Mouse (Mus musculus): ENCODE measurements around the gene Amigo3.

The Amigo3 gene

DNA sequence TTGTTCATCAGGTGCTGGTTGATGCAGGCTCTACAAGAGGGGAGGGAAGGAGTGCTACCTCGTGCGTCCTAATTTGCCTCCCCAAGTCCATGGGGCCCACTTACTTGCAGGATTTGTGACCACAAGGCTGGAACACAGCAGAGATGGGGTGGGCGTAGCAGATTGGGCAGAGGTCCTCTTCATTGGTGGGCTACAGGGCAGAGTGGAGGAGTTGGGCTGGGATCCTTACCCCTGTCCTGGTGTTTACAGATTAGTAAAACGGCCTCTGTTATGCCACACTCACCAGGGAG, 1.1 kb upstream of the Amigo3 start:
- DNase-seq (ENCODE audit: inconsistent age in 2 of 2, low spot score in 1 of 2) = no peak

DNA sequence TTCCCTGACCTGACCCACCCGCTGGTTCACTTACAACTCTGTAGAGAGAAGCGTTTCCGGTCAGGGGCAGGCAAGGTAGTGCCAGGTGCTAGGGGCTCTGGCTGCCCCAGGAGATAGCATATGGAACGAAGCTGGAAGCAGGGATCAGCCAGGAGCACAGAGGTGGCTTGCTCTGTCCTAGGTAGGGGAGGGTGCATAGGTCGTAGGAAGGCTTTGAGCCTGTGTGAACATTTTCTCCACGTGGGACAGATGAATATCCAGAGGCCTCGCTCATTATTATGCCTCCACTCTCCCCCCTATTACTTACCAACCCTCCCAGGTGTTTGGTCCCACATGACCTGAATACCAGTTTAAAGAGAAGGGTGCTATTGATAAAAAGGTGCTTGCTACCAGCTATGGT, 548 bp upstream of the Amigo3 start:
- DNase-seq (ENCODE audit: inconsistent age in 2 of 2, low spot score in 1 of 2) = no peak

DNA sequence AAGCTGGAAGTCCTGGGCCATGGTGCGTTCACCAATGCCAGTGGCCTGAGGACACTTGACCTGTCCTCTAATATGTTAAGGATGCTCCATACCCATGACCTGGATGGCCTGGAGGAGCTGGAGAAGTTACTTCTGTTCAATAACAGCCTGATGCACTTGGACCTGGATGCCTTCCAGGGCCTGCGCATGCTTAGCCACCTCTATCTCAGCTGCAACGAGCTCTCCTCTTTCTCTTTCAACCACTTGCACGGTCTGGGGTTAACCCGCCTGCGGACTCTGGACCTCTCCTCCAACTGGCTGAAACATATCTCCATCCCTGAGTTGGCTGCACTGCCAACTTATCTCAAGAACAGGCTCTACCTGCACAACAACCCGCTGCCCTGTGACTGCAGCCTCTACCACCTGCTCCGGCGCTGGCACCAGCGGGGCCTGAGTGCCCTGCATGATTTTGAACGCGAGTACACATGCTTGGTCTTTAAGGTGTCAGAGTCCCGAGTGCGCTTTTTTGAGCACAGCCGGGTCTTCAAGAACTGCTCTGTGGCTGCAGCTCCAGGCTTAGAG, 786 bp downstream of the Amigo3 start:
- DNase-seq (ENCODE audit: inconsistent age in 2 of 2, low spot score in 1 of 2) = peak in 1 of 2 experiments; percentile 37

DNA sequence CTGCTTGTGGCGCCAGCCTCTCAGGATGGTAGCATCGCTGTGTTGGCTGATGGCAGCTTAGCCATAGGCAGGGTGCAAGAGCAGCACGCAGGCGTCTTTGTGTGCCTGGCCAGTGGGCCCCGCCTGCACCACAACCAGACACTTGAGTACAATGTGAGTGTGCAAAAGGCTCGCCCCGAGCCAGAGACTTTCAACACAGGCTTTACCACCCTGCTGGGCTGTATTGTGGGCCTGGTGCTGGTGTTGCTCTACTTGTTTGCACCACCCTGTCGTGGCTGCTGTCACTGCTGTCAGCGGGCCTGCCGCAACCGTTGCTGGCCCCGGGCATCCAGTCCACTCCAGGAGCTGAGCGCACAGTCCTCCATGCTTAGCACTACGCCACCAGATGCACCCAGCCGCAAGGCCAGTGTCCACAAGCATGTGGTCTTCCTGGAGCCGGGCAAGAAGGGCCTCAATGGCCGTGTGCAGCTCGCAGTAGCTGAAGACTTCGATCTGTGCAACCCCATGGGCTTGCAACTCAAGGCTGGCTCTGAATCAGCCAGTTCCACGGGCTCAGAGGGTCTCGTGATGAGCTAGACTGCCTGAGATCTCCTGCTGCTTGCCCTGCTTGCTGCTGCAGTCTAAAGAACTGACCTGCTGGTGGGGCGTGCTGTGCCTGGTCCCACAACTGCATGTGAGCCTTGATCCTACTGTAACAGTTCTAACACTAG, 1.5 kb downstream of the Amigo3 start:
- peak in 1 of 2 experiments; percentile 26 for DNase-seq (ENCODE audit: inconsistent age in 2 of 2, low spot score in 1 of 2)

DNA sequence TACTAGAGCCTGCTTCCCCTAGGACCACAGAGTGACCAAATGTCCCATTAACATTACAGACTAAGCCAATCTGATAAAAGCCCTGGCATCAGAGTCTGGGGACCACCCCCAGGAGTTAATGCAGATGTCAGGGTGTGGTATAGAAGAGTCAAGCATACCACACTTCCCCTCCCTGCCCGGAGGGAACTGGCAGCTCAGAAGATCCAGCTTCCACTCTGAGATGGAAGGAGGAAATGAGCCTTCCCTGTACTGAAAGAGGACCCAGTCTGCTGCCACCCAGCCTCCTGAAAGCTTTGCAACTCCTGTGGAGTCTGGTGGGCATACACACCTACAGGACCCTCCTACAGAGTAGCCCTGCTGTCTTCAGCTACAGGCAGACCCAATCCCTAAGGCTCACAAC, 2.1 kb downstream of the Amigo3 start:
- peak in 1 of 2 experiments; percentile 44 for DNase-seq (ENCODE audit: inconsistent age in 2 of 2, low spot score in 1 of 2)

DNA sequence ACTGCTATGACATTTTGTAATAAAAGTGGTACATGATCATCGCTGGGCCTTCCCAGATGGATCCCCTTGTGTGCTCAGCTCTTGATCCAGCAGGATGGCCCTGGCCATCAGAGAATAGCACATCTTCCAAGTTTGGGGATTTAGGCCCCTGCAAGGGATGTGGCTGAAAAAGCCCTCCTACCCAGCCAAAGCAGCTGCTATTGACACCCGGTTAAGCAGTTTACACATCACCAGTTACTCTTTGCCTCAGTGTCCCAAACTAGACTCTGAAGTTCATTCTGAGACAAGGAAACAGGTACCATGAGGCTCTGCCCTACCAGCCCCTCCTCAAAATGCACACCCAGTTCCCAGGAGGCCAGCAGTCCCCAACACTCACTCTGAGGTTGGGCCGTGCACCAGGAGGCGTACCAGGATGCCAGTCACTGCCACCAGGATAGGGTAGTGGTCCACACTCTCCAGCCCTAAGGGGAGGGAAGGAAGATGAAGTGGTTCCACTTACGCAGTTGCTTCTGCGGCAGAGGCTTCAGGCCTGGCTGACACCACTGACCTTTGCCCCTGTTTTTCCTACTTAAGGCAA, 2.8 kb downstream of the Amigo3 start:
- DNase-seq (ENCODE audit: inconsistent age in 2 of 2, low spot score in 1 of 2) = peak in 1 of 2 experiments; percentile 29

DNA sequence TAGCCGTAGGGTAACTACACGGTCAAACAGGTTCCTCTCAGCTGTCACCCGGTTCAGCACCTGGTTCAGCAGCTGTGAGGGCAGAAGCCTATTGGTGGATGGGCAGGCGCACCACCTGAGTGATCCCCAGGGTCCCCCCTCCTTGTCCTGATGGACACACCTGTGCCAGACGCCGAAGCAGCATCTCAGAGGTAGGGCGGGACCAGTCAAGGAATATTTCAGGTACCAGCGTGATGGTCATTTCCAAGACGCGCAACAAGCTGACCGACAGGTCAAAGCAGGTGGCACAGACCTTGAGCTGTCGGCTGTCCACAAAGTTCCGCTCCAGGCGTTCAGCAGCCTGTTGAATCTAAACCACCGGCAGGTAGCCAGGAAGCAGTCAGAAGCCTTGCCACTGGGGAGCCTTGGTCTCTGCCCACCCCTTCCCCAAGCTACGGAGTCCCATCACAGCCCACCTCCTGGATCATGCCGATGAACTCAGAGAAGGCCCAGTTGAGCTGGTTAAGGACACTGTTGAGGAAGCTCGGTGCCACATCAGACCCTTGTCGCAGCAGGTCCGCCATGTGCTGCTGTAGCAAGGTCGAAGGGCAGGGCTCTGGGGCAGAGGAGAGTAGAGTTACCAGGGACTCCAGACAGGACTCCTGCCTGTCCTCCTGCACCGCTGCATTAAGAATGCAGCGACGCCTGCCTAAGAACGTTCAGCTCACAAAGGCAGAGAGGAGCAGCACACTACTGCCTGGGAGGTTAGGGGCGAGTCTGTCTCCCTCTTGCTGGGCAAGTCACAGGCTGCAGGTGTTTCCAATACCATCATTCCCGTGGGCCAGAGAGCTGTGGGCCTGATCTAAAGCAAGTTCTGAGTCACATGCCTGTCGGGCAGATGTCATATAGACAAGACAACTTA, 3.7 kb downstream of the Amigo3 start:
- no peak for DNase-seq (ENCODE audit: inconsistent age in 2 of 2, low spot score in 1 of 2)

DNA sequence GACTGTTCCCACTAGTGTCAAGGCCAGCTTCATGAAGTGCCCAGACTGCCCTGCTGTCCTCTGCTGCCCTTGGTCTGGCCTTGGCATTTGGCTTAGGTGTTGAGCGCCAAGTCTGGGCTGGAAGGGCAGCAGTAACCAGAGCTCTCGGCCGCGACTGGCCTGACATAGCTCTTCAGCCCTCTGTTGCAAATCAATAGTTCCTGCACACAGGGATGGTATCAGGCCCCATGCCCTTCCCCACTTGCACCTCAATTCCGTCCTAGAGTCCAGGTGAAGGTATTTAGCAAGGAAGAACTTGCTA, 4.3 kb downstream of the Amigo3 start:
- peak; percentile 85 to 91 for DNase-seq (ENCODE audit: inconsistent age in 2 of 2, low spot score in 1 of 2)

DNA sequence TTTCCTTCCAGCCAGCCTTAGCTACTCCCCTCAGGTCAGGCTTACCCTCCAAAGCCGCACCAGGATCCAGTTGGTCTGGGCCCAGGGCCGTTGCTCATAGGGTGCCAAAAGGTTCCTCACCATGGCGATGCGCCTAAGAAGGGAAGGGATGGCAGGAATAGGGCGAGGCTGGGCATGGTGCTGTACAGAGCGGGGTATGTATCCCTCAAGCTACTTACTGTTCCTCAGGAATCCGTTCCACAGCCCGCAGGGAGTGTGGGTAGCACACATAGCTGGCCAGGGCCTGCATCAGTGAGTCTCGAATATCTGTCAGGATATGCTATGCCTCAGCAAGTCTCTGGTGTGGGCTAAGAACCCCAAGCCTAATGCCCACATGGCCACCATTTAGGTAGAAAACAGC, 5.3 kb downstream of the Amigo3 start:
- no peak for DNase-seq (ENCODE audit: inconsistent age in 2 of 2, low spot score in 1 of 2)

DNA sequence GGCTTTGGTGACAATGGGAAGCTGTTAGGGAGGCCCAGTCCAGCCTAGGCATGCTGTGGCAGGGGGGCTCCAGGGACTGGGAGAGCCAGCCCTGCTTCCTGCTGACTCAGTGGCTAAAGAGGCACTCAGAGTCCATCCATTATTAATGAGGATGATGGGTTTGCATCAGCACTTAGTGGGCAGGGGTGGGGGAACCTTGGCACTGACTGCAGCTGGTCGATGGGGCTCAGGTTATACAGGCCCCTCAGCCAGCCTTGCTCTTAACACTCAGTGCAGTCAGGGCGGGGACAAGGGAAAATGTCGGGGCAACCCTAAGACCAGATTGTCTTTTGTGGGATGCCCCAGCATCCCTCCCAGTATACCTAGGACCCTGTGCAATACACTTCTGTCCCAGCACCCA, 9.2 kb downstream of the Amigo3 start:
- peak in 1 of 2 experiments; percentile 9 for DNase-seq (ENCODE audit: inconsistent age in 2 of 2, low spot score in 1 of 2)

DNA sequence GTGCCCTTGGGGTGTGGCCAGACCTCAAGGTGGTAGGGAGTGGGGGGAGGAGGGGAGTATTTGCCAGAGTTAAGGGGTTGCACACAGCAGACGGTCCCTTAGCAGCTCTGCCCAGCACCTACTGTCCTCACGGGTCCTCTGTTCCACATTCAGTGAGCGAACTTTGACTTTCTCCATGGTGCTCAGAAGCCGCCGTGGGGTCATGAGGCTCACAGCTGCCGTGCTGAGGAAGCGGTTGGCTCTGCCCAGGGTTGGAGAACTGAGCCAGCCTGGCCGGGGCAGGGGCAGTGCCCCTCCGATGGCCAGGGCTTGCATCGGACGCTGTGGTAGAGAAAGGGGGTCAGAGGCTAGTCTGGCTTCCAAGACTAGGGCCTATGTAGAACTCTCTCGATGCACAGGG, 10.4 kb downstream of the Amigo3 start:
- DNase-seq (ENCODE audit: inconsistent age in 2 of 2, low spot score in 1 of 2) = no peak

DNA sequence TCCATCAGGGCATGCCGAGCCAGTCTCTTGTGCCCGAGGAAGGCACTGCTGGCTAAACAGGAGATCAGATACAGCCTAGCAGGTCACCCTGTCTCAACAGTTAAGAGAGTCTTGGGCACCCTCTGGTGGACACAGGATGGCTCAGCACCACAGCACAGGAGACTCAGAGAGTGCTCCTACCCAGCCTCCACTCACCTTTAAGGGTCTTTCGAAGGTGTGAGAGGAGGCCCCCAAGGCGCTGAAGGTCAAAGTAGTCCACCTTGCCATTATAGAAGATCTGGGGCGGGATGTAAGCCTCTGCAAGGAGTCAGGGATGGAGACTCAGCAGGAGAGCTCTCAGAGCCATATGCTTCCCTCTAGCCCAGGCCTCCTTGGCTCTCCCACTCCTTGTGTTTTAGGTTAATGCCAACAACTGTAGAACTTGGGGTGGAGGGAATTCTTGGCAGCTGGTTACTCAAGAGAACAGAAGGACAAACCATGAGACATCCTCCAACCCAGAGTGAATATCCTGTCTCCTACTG, 12.6 kb downstream of the Amigo3 start:
- peak; percentile 75 to 90 for DNase-seq (ENCODE audit: inconsistent age in 2 of 2, low spot score in 1 of 2)

DNA sequence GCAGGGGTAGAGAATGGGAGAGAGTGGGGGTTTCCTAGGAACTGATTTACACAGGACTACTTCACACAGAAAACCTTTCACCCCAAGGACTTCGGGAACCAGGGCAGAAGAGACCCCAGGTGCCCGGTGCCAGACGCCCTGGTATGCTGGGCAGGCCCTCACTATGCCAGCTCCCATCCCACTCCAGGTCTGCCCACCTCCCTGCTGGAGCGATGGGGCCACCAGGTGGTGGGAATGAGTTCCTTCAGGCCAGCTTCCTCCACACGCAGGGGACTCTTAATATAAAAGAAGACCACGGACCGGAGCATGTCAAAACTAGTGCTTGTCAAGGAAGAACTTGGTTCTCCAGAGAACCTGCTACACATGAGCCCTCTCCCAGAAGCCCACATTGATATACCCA, 14.2 kb downstream of the Amigo3 start:
- DNase-seq (ENCODE audit: inconsistent age in 2 of 2, low spot score in 1 of 2) = no peak

DNA sequence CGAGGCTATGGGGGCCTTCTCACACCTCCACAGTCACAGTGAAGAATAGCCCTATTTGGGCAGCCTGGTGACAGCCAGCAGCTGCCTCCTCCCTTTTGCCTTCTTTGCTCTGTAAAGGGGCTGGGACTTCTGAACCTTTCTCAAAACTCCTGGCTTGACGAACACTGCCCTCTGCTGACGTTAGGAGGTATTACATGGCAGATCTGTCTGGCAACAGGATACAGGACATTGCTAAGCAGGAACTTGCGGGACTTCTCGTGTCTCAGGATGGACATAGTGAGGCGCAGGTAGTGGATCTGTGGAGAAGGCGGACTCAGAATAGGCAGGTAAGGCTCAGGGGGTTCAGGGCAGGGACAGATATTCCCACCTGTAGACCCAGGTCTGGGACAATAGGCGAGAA, 14.9 kb downstream of the Amigo3 start:
- DNase-seq (ENCODE audit: inconsistent age in 2 of 2, low spot score in 1 of 2) = peak; percentile 82 to 94

DNA sequence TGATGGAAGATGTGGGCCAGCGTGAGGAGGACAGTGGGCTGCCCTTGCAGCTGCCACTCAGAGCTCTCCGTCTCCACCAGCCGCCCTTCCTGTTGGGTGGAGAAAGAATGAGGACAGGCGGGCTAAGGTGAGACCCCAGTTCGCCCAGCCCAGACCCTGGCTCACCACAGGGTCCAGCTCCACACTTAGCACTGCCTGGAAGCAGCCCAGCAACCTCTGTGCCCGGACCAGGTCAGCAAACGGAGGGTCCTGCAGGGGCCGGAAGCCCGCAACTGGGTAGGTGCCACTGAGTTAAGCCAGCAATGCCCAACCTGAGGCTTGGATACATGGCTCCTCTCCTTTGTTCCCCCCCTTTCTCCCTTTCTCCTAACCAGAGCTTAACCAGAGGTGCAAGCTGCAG, 16.0 kb downstream of the Amigo3 start:
- no peak for DNase-seq (ENCODE audit: inconsistent age in 2 of 2, low spot score in 1 of 2)

DNA sequence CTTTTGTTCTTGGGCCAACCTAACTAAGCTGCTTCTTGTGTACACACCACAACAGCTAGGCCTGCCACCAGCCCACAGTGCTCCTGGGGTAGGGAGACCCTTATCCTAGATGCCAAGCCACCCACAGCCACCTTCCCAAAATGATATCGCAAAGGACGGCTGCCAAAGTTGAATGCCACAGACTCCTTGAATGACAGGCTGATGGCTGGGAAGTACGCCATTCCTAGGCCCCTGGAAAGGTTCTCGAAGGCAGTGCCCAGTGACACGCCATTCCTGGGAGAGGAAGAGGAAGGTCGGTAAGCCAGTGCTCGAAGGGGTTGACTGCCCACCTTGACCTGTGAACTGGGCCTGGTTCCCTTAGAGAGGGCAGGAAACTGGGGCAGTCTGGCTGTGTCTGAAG, 16.6 kb downstream of the Amigo3 start:
- no peak for DNase-seq (ENCODE audit: inconsistent age in 2 of 2, low spot score in 1 of 2)

DNA sequence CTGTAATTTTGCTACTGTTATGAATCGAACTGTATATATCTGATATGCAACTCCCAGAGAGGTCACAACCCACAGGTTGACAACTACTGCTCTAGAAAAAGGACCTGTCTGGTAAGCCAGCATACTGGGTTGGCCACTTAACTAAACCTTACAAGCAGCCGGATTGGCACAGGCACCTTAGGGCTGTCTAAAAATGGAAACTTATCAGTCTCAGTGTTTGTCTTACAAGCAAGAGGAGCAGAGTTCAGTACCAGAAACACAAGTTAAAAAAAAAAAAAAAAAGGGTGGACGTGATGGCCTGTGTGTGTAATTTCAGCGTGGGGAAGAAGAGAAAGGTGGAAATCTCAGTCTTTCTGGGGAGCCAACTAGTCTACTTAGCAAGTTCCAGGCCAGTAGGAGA, 18.8 kb downstream of the Amigo3 start:
- DNase-seq (ENCODE audit: inconsistent age in 2 of 2, low spot score in 1 of 2) = no peak

DNA sequence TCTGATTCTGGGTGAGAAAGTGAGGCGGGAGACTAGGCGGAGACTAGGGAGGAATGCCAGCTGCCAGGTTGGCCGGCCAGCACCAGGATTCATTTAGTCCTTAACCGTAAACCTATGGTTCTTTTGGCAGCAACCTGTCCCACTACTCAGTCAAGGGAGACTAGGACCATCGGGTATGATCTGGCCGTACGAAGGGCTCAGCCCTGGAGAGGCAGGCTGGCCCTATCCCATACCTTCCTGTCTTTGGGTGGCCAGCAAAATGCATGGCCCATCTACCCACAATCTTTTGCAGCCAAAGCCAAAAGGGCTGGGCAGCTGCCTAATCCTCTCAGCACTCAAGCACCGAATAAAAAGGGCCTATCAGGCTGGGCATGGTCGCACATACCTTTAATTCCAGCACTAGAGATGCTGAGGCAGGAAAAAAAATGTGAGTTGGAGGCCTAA, 19.5 kb downstream of the Amigo3 start:
- no peak for DNase-seq (ENCODE audit: inconsistent age in 2 of 2, low spot score in 1 of 2)

DNA sequence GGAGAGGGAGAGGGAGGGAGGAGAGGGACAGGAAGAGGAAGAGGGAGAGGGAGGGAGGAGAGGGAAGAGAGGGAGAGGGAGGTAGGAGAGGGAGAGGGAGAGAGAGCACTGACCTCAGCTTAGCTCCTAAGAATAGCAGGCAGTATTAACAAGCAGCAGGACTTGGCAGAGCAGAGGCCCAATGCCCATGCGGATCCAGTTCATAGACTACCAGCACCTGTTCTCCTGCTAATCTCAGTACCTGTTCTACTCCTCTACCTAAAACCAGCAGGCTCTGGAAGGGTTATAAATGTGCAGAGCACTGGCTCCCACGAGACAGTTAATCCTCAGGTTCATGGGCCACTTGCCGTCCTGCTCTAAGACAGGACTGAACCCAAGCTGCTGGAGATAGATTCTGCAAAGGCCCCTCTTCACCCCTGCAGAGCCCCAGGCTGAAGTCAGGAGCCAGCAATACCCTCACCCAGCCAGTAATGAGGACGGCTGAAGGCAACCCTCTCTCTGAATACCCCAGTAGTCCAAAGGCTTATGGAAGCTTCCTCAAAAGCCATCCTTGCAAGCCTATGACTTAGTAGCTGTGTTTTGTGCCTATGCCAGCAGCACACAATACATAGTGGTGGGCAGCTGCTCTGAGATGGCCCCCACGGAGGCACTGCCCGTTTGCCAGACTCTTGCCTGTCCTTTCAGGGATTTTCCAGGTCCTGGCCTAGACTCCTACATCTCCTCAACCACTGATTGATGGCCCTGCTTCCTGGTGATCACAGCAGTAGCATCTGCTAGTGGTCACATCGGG, 20.4 kb downstream of the Amigo3 start:
- no peak for DNase-seq (ENCODE audit: inconsistent age in 2 of 2, low spot score in 1 of 2)

DNA sequence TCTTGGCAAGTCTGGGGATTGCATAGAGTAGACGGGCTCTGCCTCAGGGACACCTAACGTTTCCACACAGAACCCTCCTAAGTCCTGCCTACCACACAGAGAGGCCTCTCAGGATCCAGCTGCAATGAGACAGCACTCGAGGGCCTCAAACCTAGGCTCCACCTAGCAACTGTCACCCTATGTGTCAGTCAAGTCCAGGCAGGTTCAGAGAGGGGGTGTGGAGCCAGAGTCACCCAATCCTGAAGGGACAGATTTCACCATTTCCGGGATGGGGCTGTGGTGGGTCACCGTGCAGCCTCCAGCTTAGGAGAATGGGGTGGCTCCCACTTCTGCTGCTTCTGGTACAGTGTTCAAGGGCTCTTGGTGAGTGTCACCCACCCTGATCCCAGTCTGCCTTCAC, 27.2 kb downstream of the Amigo3 start, which contains the start of gene Mst1:
Mst1 (plus strand) TSS at position 269 of the 400 bp plus-strand sequence.
- no peak for DNase-seq (ENCODE audit: inconsistent age in 2 of 2, low spot score in 1 of 2)

DNA sequence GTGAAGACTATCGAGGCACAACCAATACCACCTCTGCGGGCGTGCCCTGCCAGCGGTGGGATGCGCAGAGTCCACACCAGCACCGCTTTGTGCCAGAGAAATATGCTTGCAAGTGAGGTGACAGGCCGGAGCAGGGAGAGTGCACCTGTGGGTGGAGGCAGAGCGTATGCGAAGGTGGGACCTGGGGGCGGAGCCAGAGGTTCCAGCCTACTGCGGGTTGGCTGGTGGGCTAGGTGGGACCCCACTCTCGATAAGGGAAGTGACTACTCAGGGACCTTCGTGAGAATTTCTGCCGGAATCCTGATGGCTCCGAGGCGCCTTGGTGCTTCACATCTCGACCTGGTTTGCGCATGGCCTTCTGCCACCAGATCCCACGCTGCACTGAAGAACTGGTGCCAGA, 29.6 kb downstream of the Amigo3 start:
- no peak for DNase-seq (ENCODE audit: inconsistent age in 2 of 2, low spot score in 1 of 2)
